Mouse (Mus musculus) small intestine, adult 2 months (tissue): Measurements from ENCODE around the gene Cacna1d.

Experiments used
- CTCF ChIP-seq: fragments of 200-500 bp; IDR thresholded peaks from 2 replicates; pipeline ENCODE4 v1.5.1; 2012; ENCODE audit warnings: low read depth, mild to moderate bottlenecking, control low read depth, inconsistent platforms, low read length, moderate library complexity, mixed read lengths; ENCODE audit not compliant: insufficient replicate concordance, insufficient read length; ENCODE audit errors: extremely low read depth
- POLR2A ChIP-seq: fragments of 200-500 bp; IDR thresholded peaks from 2 replicates; pipeline ENCODE4 v1.6.1; 2012; ENCODE audit warnings: low read depth, mild to moderate bottlenecking, control low read depth, inconsistent platforms, low read length, moderate library complexity

- TF ChIP-seq CTCF, result no peak
- no peak for TF ChIP-seq POLR2A
These were observed 306.7 kb downstream of the Cacna1d start for GRCm38 (mm10) chr14:30184445-30185152.
